ENCODE assay signal across 15 mouse cellular contexts in the genomic region with DNA sequence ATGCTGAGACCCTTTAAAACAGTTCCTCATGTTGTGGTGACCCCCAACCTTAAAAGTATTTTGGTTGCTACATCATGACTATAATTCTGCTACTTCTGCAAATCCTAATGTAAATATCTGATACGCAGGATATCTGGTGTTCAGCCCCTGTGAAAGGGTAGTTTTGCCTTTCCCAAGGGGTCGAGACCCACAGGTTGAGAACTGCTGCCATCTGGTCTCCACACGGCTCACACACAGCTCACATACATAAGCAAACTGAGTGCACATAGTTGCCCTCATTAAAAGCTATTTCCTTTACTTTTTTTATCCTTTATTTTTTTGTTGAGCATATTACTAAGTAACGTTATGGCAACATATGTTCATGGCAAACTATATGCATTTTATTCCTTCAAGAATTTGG.
"Had no signal": no experiment of that assay in that cellular context is flagged by ENCODE, and none has a peak within 500 bp of the region (broad histone marks: within the 10 kb centered on the region; RNA-seq: fewer than 3 reads in every experiment).

No protein-coding gene starts in this region.

- H3K4me2 ChIP-seq: kidney, embryonic 15.5 days; liver, embryonic 13.5 days; lung, embryonic 15.5 days; midbrain, embryonic 12.5 days had no signal

- H3K9me3 ChIP-seq: kidney, embryonic 15.5 days; liver, embryonic 13.5 days; lung, embryonic 15.5 days; megakaryocyte, embryonic 14.5 days; midbrain, embryonic 12.5 days had no signal

- H3K27ac ChIP-seq: kidney, embryonic 15.5 days; liver, embryonic 13.5 days; lung, embryonic 15.5 days; macrophage; midbrain, embryonic 12.5 days had no signal

- H3K4me1 ChIP-seq: kidney, embryonic 15.5 days; liver, embryonic 13.5 days; lung, embryonic 15.5 days; megakaryocyte, embryonic 14.5 days; midbrain, embryonic 12.5 days had no signal

- ATAC-seq: intestine, embryonic 16.5 days; liver, postnatal 0 days; midbrain, embryonic 16.5 days had no signal

- H3K9ac ChIP-seq: kidney, embryonic 15.5 days; liver, embryonic 13.5 days; liver, postnatal 0 days; lung, embryonic 15.5 days; midbrain, embryonic 12.5 days had no signal

- H3K4me3 ChIP-seq: kidney, embryonic 15.5 days; liver, embryonic 13.5 days; lung, embryonic 15.5 days; megakaryocyte, embryonic 14.5 days; midbrain, embryonic 12.5 days had no signal

- H3K27me3 ChIP-seq: kidney, embryonic 15.5 days; liver, embryonic 13.5 days; lung, embryonic 15.5 days; megakaryocyte, embryonic 14.5 days; midbrain, embryonic 12.5 days had no signal

- DNase-seq: kidney, adult 2 months; kidney, postnatal 14 days; liver; liver, embryonic 13.5 days; liver, postnatal 0 days; lung, postnatal 14 days; right cerebral cortex, adult 18-20 months; right cerebral cortex, postnatal 25 days had no signal

- H3K36me3 ChIP-seq: kidney, embryonic 15.5 days; liver, embryonic 13.5 days; lung, embryonic 15.5 days; midbrain, embryonic 12.5 days had no signal
